Comparison of ENCODE assay signal across 1 mouse cellular context in genomic region chr3:89932925-89933324, GRCm38 (mm10).
TF ChIP-seq lines count a peak whose summit lies in the region.

No protein-coding gene starts in this region.

TF ChIP-seq in MEL, 35 proteins besides CTCF, POLR2A, EP300 and RAD21 (continued from another document):
- TF ChIP-seq MXI1 (IDR thresholded peaks at IDR 0.05; ENCODE audit: low read depth, low read length) (no peak; the same call in 1 of the 2 replicates), TCF12 (IDR thresholded peaks at IDR 0.05; ENCODE audit: low read depth, low read length) (peak; percentile 78), ZC3H11A (IDR thresholded peaks at IDR 0.05; ENCODE audit: low read depth, low read length) (no peak), USF1 (IDR thresholded peaks at IDR 0.05; ENCODE audit: low read depth, low read length) (no peak), E2F4 (IDR thresholded peaks at IDR 0.05; ENCODE audit: borderline replicate concordance, low read depth, low read length) (no peak), MAFK (IDR thresholded peaks at IDR 0.05; ENCODE audit: borderline replicate concordance, low read depth, low read length) (no peak; the same call in 1 of the 2 replicates), NELFE (IDR thresholded peaks at IDR 0.05; ENCODE audit: low read depth, low read length) (no peak), JUND (IDR thresholded peaks at IDR 0.05; ENCODE audit: low read depth, low read length) (no peak), RCOR1 (IDR thresholded peaks at IDR 0.05; ENCODE audit: low read depth, low read length) (peak; percentile 76; the same call in 1 of the 2 replicates), HCFC1 (IDR thresholded peaks at IDR 0.05; ENCODE audit: low read depth, low read length) (no peak), TAL1 (IDR thresholded peaks at IDR 0.05; ENCODE audit: low read length) (peak; percentile 66), ZNF384 (IDR thresholded peaks at IDR 0.05; ENCODE audit: low read depth, low read length) (no peak), ELF1 (IDR thresholded peaks at IDR 0.05; ENCODE audit: low read depth, low read length) (no peak), SIN3A (IDR thresholded peaks at IDR 0.05; ENCODE audit: low read length) (no peak; the same call in 1 of the 2 replicates), MEF2A (IDR thresholded peaks at IDR 0.05; ENCODE audit: extremely low read depth, insufficient replicate concordance, low read depth, low read length, poor library complexity, severe bottlenecking) (no peak), KAT2A (conservative IDR thresholded peaks at IDR 0.05; ENCODE audit: low read depth, low read length) (0 out of 2 replicates have a peak, but pooled peaks have one; percentile 19)
